Mouse (Mus musculus): ENCODE measurements around the gene 2010315B03Rik.

Gene 2010315B03Rik

GRCm38 (mm10) chr9:124312171-124313142 lies at the start of gene 2010315B03Rik:
TSS of gene 2010315B03Rik (minus strand) at chr9:124312696.
- TF ChIP-seq GATA4 (IDR thresholded peaks at IDR 0.05; ENCODE audit: insufficient replicate concordance, low read length), result peak; percentile 76; the same call in 1 of the 2 replicates

- no peak for TF ChIP-seq GATA4 (IDR thresholded peaks at IDR 0.05; ENCODE audit: insufficient replicate concordance, low read length)
Measured at GRCm38 (mm10) chr9:124311502-124311901, 994 bp downstream of the 2010315B03Rik start.

- TF ChIP-seq GATA4 (IDR thresholded peaks at IDR 0.05; ENCODE audit: insufficient replicate concordance, low read length), result peak; percentile 60; the same call in 1 of the 2 replicates
Measured at GRCm38 (mm10) chr9:124288329-124288728, 24.2 kb downstream of the 2010315B03Rik start.

- TF ChIP-seq GATA4 (IDR thresholded peaks at IDR 0.05; ENCODE audit: insufficient replicate concordance, low read length), result no peak
Measured at GRCm38 (mm10) chr9:124281912-124282686, 30.4 kb downstream of the 2010315B03Rik start.

GRCm38 (mm10) chr9:124281448-124281791 lies 31.1 kb downstream of the 2010315B03Rik start:
- no peak for TF ChIP-seq GATA4 (IDR thresholded peaks at IDR 0.05; ENCODE audit: insufficient replicate concordance, low read length)

- no peak for TF ChIP-seq GATA4 (IDR thresholded peaks at IDR 0.05; ENCODE audit: insufficient replicate concordance, low read length)
Measured at GRCm38 (mm10) chr9:124280576-124281447, 31.7 kb downstream of the 2010315B03Rik start.

GRCm38 (mm10) chr9:124279300-124279699 lies 33.2 kb downstream of the 2010315B03Rik start:
- no peak for TF ChIP-seq GATA4 (IDR thresholded peaks at IDR 0.05; ENCODE audit: insufficient replicate concordance, low read length)

GRCm38 (mm10) chr9:124275064-124275463 lies 37.4 kb downstream of the 2010315B03Rik start:
- TF ChIP-seq GATA4 (IDR thresholded peaks at IDR 0.05; ENCODE audit: insufficient replicate concordance, low read length), result no peak

GRCm38 (mm10) chr9:124273172-124273571 lies 39.3 kb downstream of the 2010315B03Rik start:
- TF ChIP-seq GATA4 (IDR thresholded peaks at IDR 0.05; ENCODE audit: insufficient replicate concordance, low read length), result no peak

- no peak for TF ChIP-seq GATA4 (IDR thresholded peaks at IDR 0.05; ENCODE audit: insufficient replicate concordance, low read length)
Measured at GRCm38 (mm10) chr9:124267929-124268328, 44.6 kb downstream of the 2010315B03Rik start.

- no peak for TF ChIP-seq GATA4 (IDR thresholded peaks at IDR 0.05; ENCODE audit: insufficient replicate concordance, low read length)
Measured at GRCm38 (mm10) chr9:124267493-124267892, 45.0 kb downstream of the 2010315B03Rik start.

GRCm38 (mm10) chr9:124262987-124263717 lies 49.3 kb downstream of the 2010315B03Rik start:
- no peak for TF ChIP-seq GATA4 (IDR thresholded peaks at IDR 0.05; ENCODE audit: insufficient replicate concordance, low read length)

- no peak for TF ChIP-seq GATA4 (IDR thresholded peaks at IDR 0.05; ENCODE audit: insufficient replicate concordance, low read length)
Measured at GRCm38 (mm10) chr9:124258067-124258556, 54.4 kb downstream of the 2010315B03Rik start.
